Mouse (Mus musculus) v-Abl transformed pro-B cells (cell line): ENCODE results near the gene Nme7.

Experiments
- in situ Hi-C, 2 experiments: fragments of 400-800 bp; cut with MboI; formaldehyde crosslinking; loops; one replicate each; pipeline ENCODE4 v1.15.1; 2025; ENCODE audit not compliant: unreplicated experiment in 2 of 2

The Nme7 gene

GRCm38 (mm10) chr1:164318474-164318873, 14.6 kb downstream of the Nme7 start:
- in situ Hi-C loops = loop anchor here (5.0 to 25.0 kb wide), 5 partner anchors 719 to 1144 kb away; partner anchors contain the start of genes Dcaf6 (in 2 of the 2) and Mpc2 (in 2 of the 2)

- in situ Hi-C loops = loop anchor here (5.0 to 25.0 kb wide), 7 partner anchors 583 to 1143 kb away; partner anchors contain the start of genes Dcaf6 (in 2 of the 2) and Mpc2 (in 2 of the 2)
These were observed 15.7 kb downstream of the Nme7 start for GRCm38 (mm10) chr1:164319542-164320140.

- in situ Hi-C loops = loop anchor here (5.0 to 25.0 kb wide), 4 partner anchors 582 to 1142 kb away; partner anchors contain the start of genes Dcaf6 (in 2 of the 2) and Mpc2 (in 2 of the 2)
These were observed 16.8 kb downstream of the Nme7 start for GRCm38 (mm10) chr1:164320731-164321130.

DNA sequence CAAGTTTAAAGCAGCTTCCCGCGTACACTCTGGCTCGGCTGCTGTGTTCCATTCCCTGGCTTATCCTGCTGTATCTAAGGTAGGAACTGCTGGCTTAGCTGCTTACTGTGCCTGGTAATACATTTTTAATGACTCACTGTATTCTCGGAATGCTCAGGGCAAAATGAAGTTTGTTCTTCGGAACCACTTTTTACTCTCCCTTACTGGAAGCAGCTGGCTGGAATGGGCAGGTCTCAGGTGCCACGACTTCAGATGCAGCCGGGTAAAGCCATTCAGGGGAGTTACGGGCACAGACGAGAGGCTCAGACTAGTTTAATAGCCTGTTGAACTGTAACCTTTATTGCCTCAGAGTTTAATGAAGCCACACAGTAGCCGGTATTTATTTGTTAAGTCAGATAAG, 17.5 kb downstream of the Nme7 start:
- in situ Hi-C loops = loop anchor here (5.0 to 25.0 kb wide), 4 partner anchors 581 to 1141 kb away; partner anchors contain the start of genes Dcaf6 (in 2 of the 2) and Mpc2 (in 2 of the 2)

GRCm38 (mm10) chr1:164322987-164323650, 19.2 kb downstream of the Nme7 start:
- in situ Hi-C loops = loop anchor here (5.0 to 25.0 kb wide), 4 partner anchors 579 to 1139 kb away; partner anchors contain the start of genes Dcaf6 (in 2 of the 2) and Mpc2 (in 2 of the 2)

GRCm38 (mm10) chr1:164324221-164324620, 20.3 kb downstream of the Nme7 start:
- in situ Hi-C loops = loop anchor here (5.0 to 25.0 kb wide), 4 partner anchors 578 to 1138 kb away; partner anchors contain the start of genes Dcaf6 (in 2 of the 2) and Mpc2 (in 2 of the 2)

DNA sequence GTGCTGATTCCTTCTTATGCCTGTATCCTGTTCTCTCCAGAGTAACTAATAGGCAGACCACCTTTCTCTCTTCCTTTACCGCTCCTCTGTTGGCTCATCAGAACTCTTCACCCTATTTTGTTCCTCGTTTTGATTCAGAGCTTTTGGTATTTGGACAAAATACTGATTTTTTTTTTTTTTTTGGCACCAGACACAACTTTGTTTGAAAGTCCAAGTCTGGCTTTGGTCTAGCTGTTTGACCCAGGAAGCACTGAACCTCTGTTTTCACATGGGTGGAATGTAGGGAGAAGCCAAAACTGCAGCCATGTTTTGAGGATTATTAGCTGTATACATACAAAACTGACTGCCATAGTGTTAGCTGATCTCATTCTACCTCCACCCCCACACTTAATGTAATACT, 21.0 kb downstream of the Nme7 start:
- in situ Hi-C loops = loop anchor here (5.0 to 25.0 kb wide), 4 partner anchors 577 to 1137 kb away; partner anchors contain the start of genes Dcaf6 (in 2 of the 2) and Mpc2 (in 2 of the 2)

GRCm38 (mm10) chr1:164326600-164327155, 22.8 kb downstream of the Nme7 start:
- in situ Hi-C loops = no loop called here

DNA sequence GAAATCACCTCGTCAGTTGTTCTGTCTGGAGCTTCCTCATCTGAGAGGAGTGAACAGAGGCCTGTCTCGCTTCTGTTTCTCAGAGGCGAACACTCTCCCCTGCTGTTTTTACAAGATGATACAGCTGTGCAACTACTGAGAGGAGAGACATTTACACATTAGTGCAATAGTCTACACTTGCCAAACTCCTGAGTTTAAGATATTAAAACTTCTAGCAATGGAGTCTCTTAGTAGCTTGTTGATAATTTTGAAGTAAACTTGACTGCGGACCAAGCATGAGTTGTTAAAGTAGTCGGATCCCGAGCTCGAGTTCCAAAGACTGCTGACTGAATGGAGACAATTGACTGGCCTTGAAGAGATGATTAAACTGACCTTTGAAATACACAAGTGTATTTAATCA, 23.8 kb downstream of the Nme7 start:
- in situ Hi-C loops = no loop called here

GRCm38 (mm10) chr1:164332559-164332958, 28.6 kb downstream of the Nme7 start:
- in situ Hi-C loops = no loop called here

GRCm38 (mm10) chr1:164335435-164335834, 31.5 kb downstream of the Nme7 start:
- in situ Hi-C loops = no loop called here

DNA sequence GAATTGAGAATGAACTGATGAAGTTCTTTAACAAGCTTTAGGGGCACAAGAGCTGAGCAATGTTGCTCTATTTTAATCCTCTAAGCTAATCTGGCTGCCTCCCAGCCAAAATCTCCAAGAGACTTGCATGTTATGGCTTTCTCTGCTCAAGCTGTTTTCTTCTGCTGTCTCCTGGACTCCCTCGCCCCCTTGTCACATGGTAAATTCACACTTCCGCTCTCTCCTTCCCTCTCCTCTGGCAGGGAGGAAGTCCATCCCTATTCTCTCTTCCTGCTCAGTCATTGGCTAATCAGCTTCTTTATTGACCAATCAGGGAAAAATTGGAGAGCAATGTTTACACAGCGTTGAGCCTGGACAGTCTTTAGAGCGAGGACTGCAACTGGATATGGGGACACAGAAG, 31.9 kb downstream of the Nme7 start:
- in situ Hi-C loops = no loop called here

DNA sequence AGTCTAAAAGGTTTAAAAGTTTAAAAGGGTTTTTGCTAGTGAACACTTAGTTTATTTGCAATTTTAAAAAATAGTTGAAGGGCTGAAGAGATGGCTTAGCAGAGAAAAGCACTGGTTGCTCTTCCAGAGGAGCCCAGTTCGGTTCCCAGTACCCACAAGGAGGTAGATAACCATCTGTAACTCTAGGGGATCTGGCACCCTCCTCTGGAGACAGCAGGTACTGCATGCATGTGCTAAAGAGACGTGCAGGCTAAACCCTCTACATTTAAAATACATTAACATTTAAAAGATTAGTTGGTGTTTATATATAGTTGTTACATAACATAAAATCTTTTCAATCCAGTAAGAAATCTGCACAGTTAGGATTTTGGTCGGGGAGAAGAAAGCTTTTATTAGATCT, 38.2 kb downstream of the Nme7 start:
- in situ Hi-C loops = no loop called here

DNA sequence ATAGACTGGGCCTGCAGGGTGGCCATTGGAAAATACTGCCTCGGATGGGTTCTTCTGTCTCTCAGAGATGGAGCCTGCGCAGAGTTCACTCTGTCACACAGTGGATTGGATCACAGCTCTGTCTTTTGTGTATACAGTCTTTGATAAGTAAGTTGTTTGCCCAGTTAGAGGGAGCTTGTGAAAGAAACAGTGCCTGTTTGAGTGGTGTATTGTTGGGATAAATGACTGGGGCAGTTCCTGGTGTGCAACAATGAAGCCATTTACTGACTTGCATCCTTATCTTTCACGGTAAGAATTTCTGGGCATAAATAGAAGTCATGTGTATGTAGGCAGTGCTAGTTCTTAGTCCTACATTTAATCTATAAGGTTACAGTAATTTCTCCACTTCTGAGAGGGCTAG, 49.5 kb downstream of the Nme7 start:
- in situ Hi-C loops = loop anchor here in 1 of 2 experiments (25.0 kb wide), 1 partner anchor 209 kb away; no protein-coding TSS in a partner anchor

GRCm38 (mm10) chr1:164357995-164358394, 54.1 kb downstream of the Nme7 start:
- in situ Hi-C loops = loop anchor here in 1 of 2 experiments (25.0 kb wide), 1 partner anchor 204 kb away; no protein-coding TSS in a partner anchor

- in situ Hi-C loops = loop anchor here (5.0 to 25.0 kb wide), 6 partner anchors 90 to 675 kb away; partner anchors contain the start of gene Atp1b1 (in 1 of the 2)
These were observed 58.1 kb downstream of the Nme7 start for GRCm38 (mm10) chr1:164361997-164362396.

- in situ Hi-C loops = loop anchor here (5.0 to 25.0 kb wide), 4 partner anchors 88 to 671 kb away; partner anchors contain the start of gene Atp1b1 (in 1 of the 2)
These were observed 62.5 kb downstream of the Nme7 start for GRCm38 (mm10) chr1:164366156-164367128.

DNA sequence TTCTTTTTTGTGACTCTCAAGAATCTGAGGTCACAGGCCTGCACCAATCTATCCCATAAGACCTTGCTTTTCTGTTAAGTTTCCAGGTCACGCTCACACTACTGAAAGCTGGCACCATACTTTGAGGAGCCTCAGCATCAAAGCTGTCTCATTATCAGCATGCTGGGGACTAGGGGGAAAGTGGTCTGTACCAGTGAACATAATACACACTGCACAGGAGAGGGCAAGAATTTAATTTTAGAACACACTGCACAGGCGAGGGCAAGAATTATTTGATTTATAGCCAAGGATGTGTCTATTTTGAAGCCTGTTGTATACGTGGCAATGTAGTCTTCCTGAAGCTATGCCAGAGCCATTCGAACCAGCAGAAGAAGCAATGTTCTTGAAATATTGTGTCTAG, 64.2 kb downstream of the Nme7 start:
- in situ Hi-C loops = loop anchor here (5.0 to 25.0 kb wide), 4 partner anchors 87 to 669 kb away; partner anchors contain the start of gene Atp1b1 (in 1 of the 2)

DNA sequence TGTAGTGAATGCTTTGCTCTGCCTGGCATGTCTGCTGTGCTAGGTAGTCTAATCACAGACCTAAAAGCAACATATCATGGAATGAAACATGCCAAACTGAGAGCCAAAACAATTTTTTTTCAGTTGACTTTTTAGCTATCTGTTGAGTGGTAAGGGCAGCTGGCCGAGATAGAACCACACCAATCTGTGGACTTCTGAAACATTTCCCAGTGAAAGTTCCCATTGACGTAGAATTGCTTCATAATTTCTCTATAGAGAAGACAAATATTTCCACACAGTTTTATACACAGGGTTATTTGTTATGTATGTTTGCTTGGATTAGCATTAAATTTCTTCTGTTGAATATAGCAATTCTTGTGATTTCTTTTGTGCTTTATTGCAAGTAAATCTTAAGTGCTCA, 65.9 kb downstream of the Nme7 start:
- in situ Hi-C loops = loop anchor here (5.0 to 25.0 kb wide), 4 partner anchors 85 to 668 kb away; partner anchors contain the start of gene Atp1b1 (in 1 of the 2)
